Mouse (Mus musculus): Measurements from ENCODE around the gene Tnfsf15. TPM values are rescaled to one million over a fixed set of nuclear protein-coding genes. Genes with fewer than 3 reads are reported as not detected.

Gene Tnfsf15
- polyA plus RNA-seq (2014; fragmentation: Illumina TruSeq; extraction: RNeasy Lipid Tissue Mini Kit (QIAGEN cat#74804); ENCODE audit: low read depth, low replicate concordance): not detected

DNA sequence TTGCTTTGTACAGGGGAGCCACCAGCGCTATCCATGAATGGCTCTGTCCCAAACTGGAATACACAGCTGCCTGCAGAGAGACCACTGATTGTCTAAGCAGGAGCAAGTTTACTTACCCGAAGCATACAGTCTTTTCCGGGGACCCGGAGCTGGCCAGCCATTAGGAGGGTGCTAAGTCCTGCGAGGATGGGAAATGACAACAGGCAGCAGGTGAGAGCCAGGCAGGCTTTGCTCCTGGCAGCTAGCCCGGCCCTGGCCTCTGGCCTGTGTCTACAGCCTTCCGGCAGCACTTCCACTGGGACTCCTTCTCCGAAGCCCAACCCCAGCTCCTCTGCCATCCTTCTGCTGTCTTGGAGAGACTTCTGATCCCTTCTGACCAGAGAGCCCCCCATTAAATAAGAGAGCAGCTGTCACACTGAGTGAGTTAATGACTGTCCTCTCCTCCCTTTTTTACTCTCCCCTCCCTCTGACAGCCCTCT is at the start of gene Tnfsf15:
Gene Tnfsf15, minus strand, starts transcription at position 421 of the 479 bp plus-strand sequence.

Other genes starting within 250 kb of the Tnfsf15 start
- gene Whrn, start 249.1 kb downstream of the Tnfsf15 start, polyA plus RNA-seq (2014; fragmentation: Illumina TruSeq; extraction: RNeasy Lipid Tissue Mini Kit (QIAGEN cat#74804); ENCODE audit: low read depth, low replicate concordance): not detected
- gene Atp6v1g1, start 200.3 kb downstream of the Tnfsf15 start, polyA plus RNA-seq (2014; fragmentation: Illumina TruSeq; extraction: RNeasy Lipid Tissue Mini Kit (QIAGEN cat#74804); ENCODE audit: low read depth, low replicate concordance): 112 TPM
- gene Tmem268, start 186.3 kb downstream of the Tnfsf15 start, polyA plus RNA-seq (2014; fragmentation: Illumina TruSeq; extraction: RNeasy Lipid Tissue Mini Kit (QIAGEN cat#74804); ENCODE audit: low read depth, low replicate concordance): 2.9 TPM
- not detected for gene Gm11213, start 139.9 kb downstream of the Tnfsf15 start, polyA plus RNA-seq (2014; fragmentation: Illumina TruSeq; extraction: RNeasy Lipid Tissue Mini Kit (QIAGEN cat#74804); ENCODE audit: low read depth, low replicate concordance)
- gene Tex48, start 122.7 kb downstream of the Tnfsf15 start, polyA plus RNA-seq (2014; fragmentation: Illumina TruSeq; extraction: RNeasy Lipid Tissue Mini Kit (QIAGEN cat#74804); ENCODE audit: low read depth, low replicate concordance): not detected
- not detected for gene Gm11214, start 81.7 kb downstream of the Tnfsf15 start, polyA plus RNA-seq (2014; fragmentation: Illumina TruSeq; extraction: RNeasy Lipid Tissue Mini Kit (QIAGEN cat#74804); ENCODE audit: low read depth, low replicate concordance)
- not detected for gene Tnfsf8, start 116.2 kb upstream of the Tnfsf15 start, polyA plus RNA-seq (2014; fragmentation: Illumina TruSeq; extraction: RNeasy Lipid Tissue Mini Kit (QIAGEN cat#74804); ENCODE audit: low read depth, low replicate concordance)

Data from liver, adult 10 weeks (tissue).